Mouse (Mus musculus) thymus, adult 2 months (tissue): Measurements from ENCODE around the gene Smap1.

Experiments used
- CTCF ChIP-seq: fragments of 200-500 bp; IDR thresholded peaks from 2 replicates; pipeline ENCODE4 v1.5.1; 2012; ENCODE audit warnings: mild to moderate bottlenecking, control low read depth, low read length, moderate library complexity, borderline replicate concordance; ENCODE audit not compliant: control insufficient read depth, poor library complexity, insufficient read depth; ENCODE audit errors: extremely low read depth
- POLR2A ChIP-seq: fragments of 200-500 bp; IDR thresholded peaks from 2 replicates; pipeline ENCODE4 v1.6.1; 2012; ENCODE audit warnings: mild to moderate bottlenecking, low read length, control low read depth, moderate library complexity; ENCODE audit not compliant: control insufficient read depth, poor library complexity, insufficient read depth; ENCODE audit errors: extremely low read depth

GRCm38 (mm10) chr1:23923779-23924708, 1.9 kb upstream of the Smap1 start:
- TF ChIP-seq POLR2A = no peak
- TF ChIP-seq CTCF = no peak
